Mouse (Mus musculus): ENCODE results near the gene Glt1d1. TPM values are rescaled to one million over a fixed set of nuclear protein-coding genes. Genes with fewer than 3 reads are reported as not detected.
A peak's percentile ranks its signal among the peaks of the same experiment; 100 is the strongest.

The Glt1d1 gene
- total and polyA plus RNA-seq, 3 experiments, result 0.19 TPM; not detected in 2

DNA sequence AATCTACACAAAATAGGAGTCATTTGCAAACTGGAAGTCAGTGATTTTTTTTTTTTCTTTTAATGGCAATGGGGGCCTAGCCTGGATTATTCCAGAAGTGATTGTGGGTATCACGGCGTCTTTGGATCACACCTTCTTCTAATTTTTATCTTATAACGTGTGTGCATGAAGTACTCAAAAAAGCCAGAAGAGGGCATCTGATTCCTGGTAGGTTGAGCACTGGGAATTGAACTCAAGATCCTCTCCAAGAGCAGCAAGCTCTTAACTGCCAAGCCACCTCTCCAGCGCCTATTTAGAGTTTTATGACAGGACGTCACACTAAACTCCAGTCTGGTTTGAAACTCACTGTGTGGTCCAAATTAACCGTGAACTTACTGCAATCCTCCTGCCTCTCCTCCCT, 44.2 kb upstream of the Glt1d1 start:
- no peak overlapping the region for H3K9ac ChIP-seq (ENCODE audit: control insufficient read depth, low read depth, low read length, poor library complexity, severe bottlenecking)
- H3K36me3 ChIP-seq (ENCODE audit: control insufficient read depth in 1 of 2, insufficient read depth in 2 of 2, low read length in 2 of 2), result no peaks in the 10 kb centered on the region
- no peaks in the 10 kb centered on the region for H3K4me1 ChIP-seq (ENCODE audit: control insufficient read depth in 1 of 2, insufficient read depth in 2 of 2, low read length in 2 of 2)
- no peak overlapping the region for H3K4me3 ChIP-seq (ENCODE audit: control insufficient read depth in 1 of 2, insufficient read depth in 1 of 2, low read depth in 2 of 2, low read length in 2 of 2)
- no peaks in the 10 kb centered on the region for H3K79me2 ChIP-seq (ENCODE audit: control insufficient read depth, insufficient read depth, low read length, poor library complexity)
- no peaks in the 10 kb centered on the region for H3K9me3 ChIP-seq (replicated peaks; ENCODE audit: insufficient read depth, low read length)
- TF ChIP-seq CTCF (IDR thresholded peaks at IDR 0.05 in 2 of 3, conservative IDR thresholded peaks at IDR 0.05 in 1 of 3; ENCODE audit: control insufficient read depth in 1 of 3, insufficient read depth in 1 of 3, low read depth in 2 of 3, low read length in 3 of 3, poor library complexity in 1 of 3, severe bottlenecking in 1 of 3) (peak in 2 of 3 experiments; percentile 10 to 26; a peak in 2 of 6 replicates), RAD21 (IDR thresholded peaks at IDR 0.05; ENCODE audit: low read depth, low read length) (peak; percentile 25), GATA1 (IDR thresholded peaks at IDR 0.05; ENCODE audit: low read depth, low read length) (no peak), TAL1 (IDR thresholded peaks at IDR 0.05; ENCODE audit: low read length) (no peak), SMC3 (IDR thresholded peaks at IDR 0.05; ENCODE audit: low read depth, low read length) (peak; percentile 33), ELF1 (IDR thresholded peaks at IDR 0.05; ENCODE audit: low read depth, low read length) (no peak), UBTF (IDR thresholded peaks at IDR 0.05; ENCODE audit: borderline replicate concordance, insufficient read depth, low read depth, low read length) (no peak), MAX (IDR thresholded peaks at IDR 0.05; ENCODE audit: low read length) (no peak)
- peak; percentile 34 for DNase-seq (ENCODE audit: low read depth, low spot score)
- H3K27me3 ChIP-seq (ENCODE audit: control insufficient read depth in 1 of 2, insufficient read depth in 2 of 2, low read length in 2 of 2), result no peaks in the 10 kb centered on the region
- no peak overlapping the region for H3K27ac ChIP-seq (ENCODE audit: control insufficient read depth, low read depth, low read length)

DNA sequence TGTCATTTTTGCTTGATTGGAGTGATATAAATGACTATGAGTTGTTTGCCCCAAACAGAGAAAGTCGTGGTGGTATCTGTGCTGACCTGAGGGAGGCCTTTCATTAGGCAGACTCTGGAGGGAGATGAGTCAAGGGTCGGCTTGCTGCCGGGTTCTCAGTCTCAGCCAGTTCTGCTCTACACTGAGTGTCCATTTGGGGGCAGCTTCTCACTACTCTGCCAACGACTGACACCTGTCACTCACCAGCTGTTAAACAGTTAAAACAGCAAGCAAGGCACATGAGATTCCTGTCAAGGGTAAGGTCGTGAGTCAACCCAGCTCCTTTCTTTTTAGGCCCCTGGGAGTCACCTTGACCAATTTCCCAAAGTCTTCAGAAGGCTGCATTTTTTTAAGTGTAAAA, 39.7 kb upstream of the Glt1d1 start:
- no peaks in the 10 kb centered on the region for H3K36me3 ChIP-seq (ENCODE audit: control insufficient read depth in 1 of 2, insufficient read depth in 2 of 2, low read length in 2 of 2)
- H3K4me3 ChIP-seq (ENCODE audit: control insufficient read depth in 1 of 2, insufficient read depth in 1 of 2, low read depth in 2 of 2, low read length in 2 of 2), result no peak overlapping the region
- no peaks in the 10 kb centered on the region for H3K27me3 ChIP-seq (ENCODE audit: control insufficient read depth in 1 of 2, insufficient read depth in 2 of 2, low read length in 2 of 2)
- no peak for DNase-seq (ENCODE audit: low read depth, low spot score)
- H3K4me1 ChIP-seq (ENCODE audit: control insufficient read depth in 1 of 2, insufficient read depth in 2 of 2, low read length in 2 of 2), result no peaks in the 10 kb centered on the region
- H3K9ac ChIP-seq (ENCODE audit: control insufficient read depth, low read depth, low read length, poor library complexity, severe bottlenecking), result no peak overlapping the region
- H3K79me2 ChIP-seq (ENCODE audit: control insufficient read depth, insufficient read depth, low read length, poor library complexity), result no peaks in the 10 kb centered on the region
- no peak overlapping the region for H3K27ac ChIP-seq (ENCODE audit: control insufficient read depth, low read depth, low read length)
- TF ChIP-seq GABPA (IDR thresholded peaks at IDR 0.05; ENCODE audit: low read depth, low read length), result no peak
- no peak for TF ChIP-seq ELF1 (IDR thresholded peaks at IDR 0.05; ENCODE audit: low read depth, low read length)
- TF ChIP-seq ZNF384 (IDR thresholded peaks at IDR 0.05; ENCODE audit: low read depth, low read length), result no peak
- TF ChIP-seq ZKSCAN1 (IDR thresholded peaks at IDR 0.05; ENCODE audit: low read depth, low read length), result no peak
- no peak for TF ChIP-seq BHLHE40 (IDR thresholded peaks at IDR 0.05; ENCODE audit: borderline replicate concordance, low read depth, low read length)
- no peak for TF ChIP-seq NRF1 (IDR thresholded peaks at IDR 0.05; ENCODE audit: insufficient read depth, low read depth, low read length, poor library complexity, severe bottlenecking)
- no peak for TF ChIP-seq USF1 (IDR thresholded peaks at IDR 0.05; ENCODE audit: low read depth, low read length)
- no peak for TF ChIP-seq MYC (IDR thresholded peaks at IDR 0.05; ENCODE audit: low read depth, low read length)
- TF ChIP-seq USF2 (IDR thresholded peaks at IDR 0.05; ENCODE audit: borderline replicate concordance in 1 of 2, insufficient read depth in 1 of 2, low read depth in 1 of 2, low read length in 2 of 2), result no peak
- TF ChIP-seq SMC3 (IDR thresholded peaks at IDR 0.05; ENCODE audit: low read depth, low read length), result no peak
- TF ChIP-seq HCFC1 (IDR thresholded peaks at IDR 0.05; ENCODE audit: low read depth, low read length), result no peak
- no peak for TF ChIP-seq RCOR1 (IDR thresholded peaks at IDR 0.05; ENCODE audit: low read depth, low read length)
- TF ChIP-seq JUND (IDR thresholded peaks at IDR 0.05; ENCODE audit: low read depth, low read length), result no peak
- TF ChIP-seq POLR2AphosphoS5 (IDR thresholded peaks at IDR 0.05; ENCODE audit: borderline replicate concordance, low read depth, low read length), result no peak
- no peak for TF ChIP-seq SIN3A (IDR thresholded peaks at IDR 0.05; ENCODE audit: low read length)
- H3K9me3 ChIP-seq (replicated peaks; ENCODE audit: insufficient read depth, low read length), result no peaks in the 10 kb centered on the region

All from MEL (cell line).